Mouse (Mus musculus): ENCODE measurements around the gene Smad6.

- TF ChIP-seq CTCF (IDR thresholded peaks at IDR 0.05; ENCODE audit: control insufficient read depth, insufficient read depth, insufficient replicate concordance, low read depth, low read length) (no peak), POLR2A (IDR thresholded peaks at IDR 0.05; ENCODE audit: control insufficient read depth, low read depth, low read length) (no peak)
Measured at GRCm38 (mm10) chr9:63952591-63952990, 69.3 kb downstream of the Smad6 start.

All from testis, adult 2 months (tissue).